Mouse (Mus musculus) E14TG2a.4 (cell line): ENCODE measurements around the gene Synpo2.

Experiments used
- CTCF ChIP-seq: conservative IDR thresholded peaks from 2 replicates; pipeline ENCODE4 v1.5.1; 2014; ENCODE audit warnings: low read length
- NANOG ChIP-seq: IDR thresholded peaks from 2 replicates; pipeline ENCODE4 v1.6.1; 2014; ENCODE audit warnings: borderline replicate concordance, low read length, mixed read lengths
- POU5F1 ChIP-seq: IDR thresholded peaks from 2 replicates; pipeline ENCODE4 v1.6.1; 2014; ENCODE audit warnings: low read length, borderline replicate concordance

DNA sequence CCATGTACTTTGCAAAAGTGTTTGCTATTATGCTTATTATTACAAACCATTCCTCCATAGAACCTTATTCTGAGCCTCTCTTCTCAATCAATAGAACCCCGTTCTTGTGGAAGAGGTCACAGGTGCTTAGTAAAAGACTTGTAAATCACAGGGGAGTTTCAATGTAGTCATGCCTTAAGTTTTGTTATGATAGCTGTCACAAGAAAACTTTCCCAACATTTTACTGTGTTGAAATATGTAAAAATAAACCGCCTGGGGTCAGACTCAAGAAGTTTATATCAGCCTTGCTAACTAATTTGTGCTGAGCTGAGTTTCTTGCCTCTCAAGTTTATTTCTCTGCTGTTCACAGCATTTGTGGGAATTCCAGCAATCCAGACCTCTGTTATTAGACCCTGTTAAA is 103.8 kb downstream of the Synpo2 start:
- TF ChIP-seq CTCF (no peak), NANOG (no peak), POU5F1 (no peak)
